Mouse (Mus musculus): ENCODE data around the gene Plk5.
"Not testable (repeated sequence)": the region's sequence is repeated elsewhere in the genome, so short reads cannot be mapped to it uniquely, and the experiment has no call there.

The Plk5 gene

DNA sequence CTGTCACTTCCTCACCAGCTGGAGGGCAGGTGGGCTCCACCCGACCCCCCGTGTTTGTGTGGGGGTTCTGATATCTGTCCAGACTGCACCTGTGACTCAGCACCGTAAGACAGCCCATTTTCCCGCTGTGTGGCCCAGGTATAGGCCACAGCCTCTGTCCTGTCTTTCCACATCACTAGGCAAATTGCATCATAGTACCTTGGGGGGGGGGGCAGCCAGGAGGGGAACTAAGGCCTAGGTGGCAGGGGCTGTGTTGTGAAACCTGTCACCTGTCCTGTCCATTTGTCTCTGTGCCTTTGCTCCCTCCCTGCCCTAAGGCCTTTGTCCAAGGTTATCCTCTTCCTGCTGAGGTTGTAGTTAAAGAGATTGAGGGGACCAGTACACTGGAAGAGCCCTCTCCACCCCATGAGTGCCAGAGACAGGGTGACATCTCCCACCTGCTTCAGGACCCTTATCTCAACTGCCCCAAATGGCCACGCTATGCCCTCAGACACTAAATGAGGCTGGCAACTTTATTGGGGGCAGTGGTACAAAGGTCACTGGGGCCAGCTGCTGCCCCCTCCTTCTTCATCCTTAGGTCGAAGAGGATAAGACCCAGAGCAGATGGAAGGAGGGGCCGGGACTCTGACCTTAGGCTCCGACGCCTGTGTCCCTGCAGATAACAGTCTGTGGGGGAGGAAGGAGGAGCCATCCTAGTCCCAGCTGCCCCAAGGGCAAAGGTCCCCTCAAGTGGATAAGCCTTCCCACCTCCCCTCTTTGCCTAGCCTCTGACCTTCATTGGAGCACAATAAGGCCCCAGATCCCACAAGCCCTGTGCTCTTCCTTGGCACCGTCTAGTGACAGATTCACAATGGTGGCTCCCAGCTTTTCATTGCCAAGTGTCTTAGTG, 24.4 kb upstream of the Plk5 start:
- no peak for DNase-seq (ENCODE audit: low spot score)

DNA sequence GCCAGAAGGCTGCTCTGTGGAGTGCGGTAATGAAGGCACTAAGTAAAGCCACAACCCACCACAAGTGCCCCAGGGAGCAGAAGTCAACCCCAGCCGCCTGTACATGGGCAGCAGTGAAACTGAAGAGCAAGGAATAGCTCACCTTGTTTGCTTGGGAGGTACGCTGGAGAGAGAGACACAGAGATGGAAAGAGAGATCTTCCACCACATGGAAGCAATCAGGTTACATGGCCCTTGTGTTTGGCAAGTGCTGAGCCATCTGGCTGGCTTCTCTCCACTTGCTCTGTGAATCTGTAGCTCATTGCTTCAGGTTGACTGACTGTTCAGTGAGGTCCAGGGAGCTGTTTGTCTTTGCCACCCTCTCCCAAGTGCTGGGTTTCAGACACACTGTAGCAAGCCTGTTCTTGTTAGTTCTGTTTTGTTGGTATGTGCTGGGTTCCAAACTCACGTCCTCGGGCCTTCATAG, 23.7 kb upstream of the Plk5 start:
- no peak for DNase-seq (ENCODE audit: low spot score)

DNA sequence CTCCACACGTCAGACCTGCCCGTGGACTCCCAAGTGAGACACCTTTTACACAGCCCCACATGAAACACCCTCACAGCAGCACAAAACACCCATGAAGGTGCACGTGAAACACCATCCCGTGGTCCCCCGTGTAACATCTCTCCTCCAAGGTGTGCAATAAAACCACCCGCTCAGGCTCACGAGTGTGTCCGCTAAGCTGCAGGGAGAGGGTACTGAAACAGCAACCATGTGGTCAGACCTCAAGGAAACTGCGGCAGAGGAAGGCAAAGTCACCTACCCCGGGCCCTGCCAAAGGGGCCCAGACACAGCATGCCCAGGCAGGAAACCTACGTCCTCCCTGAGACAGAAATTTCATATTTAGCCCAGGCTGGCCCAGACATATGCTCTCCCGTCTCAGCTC, 20.0 kb upstream of the Plk5 start:
- no peak for DNase-seq (ENCODE audit: low spot score)

DNA sequence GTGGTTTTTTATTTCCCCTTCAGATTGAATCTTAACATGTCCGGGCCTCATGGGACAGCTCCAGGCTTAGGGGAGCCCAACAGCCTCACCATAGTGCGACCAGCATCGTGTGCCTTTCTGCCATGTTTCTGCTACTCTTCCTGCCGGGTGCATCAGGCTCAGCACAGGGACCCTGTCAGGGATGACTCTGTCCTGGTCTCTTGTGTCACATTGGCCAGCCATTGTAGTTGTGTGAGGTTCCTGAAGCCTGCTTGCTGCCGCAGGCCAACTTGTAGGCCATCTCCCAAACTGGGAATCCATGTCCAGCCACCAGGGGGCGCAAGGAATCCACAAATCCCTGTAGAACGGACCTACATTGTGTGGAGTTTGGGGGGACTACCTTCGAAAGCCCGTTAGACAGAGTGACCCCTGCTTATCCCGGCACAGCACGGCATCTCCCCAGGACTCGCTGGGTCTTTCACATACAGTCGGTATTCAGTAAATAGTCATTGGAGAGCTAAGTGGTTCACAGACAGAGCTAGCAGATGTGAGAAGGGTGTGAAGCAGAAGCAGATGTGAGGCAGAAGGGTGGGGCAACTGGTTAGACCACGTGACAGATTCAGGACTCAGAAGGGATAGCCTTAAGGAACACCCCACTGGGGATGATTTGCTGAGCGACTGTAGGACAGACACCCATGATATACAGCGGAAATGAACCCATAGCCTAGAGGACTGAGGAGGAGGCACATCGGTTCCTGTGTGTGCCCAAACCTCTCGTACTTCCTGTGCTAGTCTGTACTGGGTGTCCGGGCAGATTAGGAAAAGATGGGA, 16.1 kb upstream of the Plk5 start:
- DNase-seq (ENCODE audit: low spot score) = peak; percentile 74

DNA sequence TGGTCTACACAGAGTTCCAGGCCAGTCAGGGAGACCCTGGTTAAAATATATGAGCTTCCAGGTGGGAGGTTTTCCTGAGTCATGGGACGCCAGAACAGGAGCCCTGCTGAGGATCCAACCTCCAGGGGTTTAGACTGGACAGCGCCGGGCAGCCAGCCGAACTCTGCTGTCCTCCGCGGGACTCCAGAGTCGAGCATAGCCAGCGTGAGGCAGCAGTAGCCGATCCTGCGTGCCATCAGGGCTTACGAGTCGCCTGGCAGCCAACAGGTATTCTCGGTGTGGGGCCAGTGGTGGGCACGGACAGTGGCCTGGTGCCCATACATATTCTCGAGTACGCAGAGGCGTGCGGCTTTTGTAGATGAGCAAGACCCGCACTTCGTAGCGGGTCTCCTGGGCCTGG, 15.2 kb upstream of the Plk5 start:
- no peak for DNase-seq (ENCODE audit: low spot score)

DNA sequence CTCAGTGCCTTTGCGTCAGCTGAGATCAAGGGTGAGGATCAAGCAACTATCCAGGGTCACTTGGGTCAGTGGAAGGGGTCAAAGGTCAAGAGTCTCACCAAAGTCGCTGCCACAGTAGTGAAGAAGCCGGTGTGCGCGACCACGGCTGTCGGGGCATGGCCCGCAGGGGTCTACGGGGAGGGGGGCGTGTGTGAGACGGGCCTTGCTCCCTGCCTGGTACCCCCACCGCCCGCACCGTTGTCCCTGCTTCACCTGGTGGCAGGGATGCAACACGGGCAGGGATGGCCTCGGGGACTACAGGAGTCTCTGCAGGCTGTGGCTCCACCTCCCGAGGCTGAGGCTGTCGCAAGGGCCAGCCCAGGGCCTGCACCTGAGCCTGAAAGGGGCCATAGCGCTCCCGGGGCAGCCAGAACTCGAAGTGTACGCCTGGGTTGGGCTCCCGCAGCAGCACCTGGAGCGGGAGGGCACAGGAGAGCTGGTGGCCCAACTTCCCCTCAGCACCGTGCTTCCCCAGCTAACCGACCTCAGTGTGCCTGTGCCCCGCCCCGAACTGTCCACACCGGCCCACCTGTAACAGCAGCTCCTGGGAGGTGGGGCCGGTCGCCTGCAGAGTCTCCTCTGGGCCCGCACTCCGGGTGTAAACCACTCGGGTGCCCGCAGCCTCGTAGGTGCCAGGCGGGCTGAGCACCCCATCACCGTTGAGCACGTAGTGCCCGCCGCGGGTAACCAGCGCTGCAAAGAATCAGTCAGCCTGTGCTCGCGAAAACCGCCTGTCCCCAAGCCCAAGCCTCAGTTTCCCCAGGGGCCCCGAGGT, 14.6 kb upstream of the Plk5 start:
- DNase-seq (ENCODE audit: low spot score) = no peak

DNA sequence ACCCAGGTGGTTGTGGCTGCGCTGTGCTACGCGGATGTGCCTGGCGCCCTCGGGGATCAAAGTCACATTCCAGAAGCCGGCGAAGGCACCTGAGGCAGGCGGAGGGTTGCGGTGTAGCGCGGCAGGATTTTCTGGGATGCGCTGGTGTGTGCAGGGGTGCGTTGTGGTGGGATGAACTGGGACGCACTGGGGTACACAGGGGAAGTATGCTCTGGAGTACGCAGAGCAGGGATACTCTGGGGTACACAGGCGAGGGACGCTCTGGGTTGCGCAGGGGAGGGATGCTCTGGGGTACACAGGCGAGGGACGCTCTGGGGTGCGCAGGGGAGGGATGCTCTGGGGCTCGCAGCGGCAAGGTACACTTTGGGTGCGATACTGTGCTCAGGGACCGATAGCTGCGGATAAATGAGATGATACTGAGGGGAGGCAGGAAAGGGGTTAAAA, 13.9 kb upstream of the Plk5 start:
- no peak for DNase-seq (ENCODE audit: low spot score)

DNA sequence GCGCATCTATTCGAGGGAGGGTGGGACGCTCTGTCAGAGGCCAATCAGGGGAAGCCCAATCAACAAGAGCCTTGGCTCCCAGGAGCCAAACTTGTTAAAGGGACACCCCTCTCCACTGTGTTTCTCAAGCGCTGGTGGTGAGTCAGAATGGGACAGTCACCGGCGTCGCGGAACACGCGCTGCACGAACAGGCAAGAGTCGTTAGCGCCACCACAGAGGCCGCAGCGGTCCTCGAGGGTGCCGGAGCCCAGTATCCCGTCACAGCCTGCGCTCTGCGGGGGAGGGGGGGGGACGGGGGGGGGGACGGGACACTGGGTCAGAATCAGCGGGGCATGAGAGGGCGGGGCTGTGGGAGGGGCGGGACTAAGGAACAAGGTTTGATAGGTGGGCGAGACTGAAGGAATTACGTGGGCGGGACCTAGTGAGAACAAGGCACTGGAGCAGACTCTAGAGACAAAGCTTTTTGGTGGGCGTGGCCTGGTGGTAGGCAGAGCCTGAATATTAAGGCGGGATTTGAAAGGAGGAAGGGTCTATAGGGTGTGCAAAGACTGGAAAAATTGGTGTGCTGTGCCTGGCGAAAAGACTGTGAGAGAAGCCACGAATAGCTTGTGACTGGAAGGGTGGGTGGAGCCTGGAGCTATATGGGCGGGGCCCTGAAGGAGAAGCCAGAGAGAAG, 13.4 kb upstream of the Plk5 start:
- DNase-seq (ENCODE audit: low spot score) = no peak

DNA sequence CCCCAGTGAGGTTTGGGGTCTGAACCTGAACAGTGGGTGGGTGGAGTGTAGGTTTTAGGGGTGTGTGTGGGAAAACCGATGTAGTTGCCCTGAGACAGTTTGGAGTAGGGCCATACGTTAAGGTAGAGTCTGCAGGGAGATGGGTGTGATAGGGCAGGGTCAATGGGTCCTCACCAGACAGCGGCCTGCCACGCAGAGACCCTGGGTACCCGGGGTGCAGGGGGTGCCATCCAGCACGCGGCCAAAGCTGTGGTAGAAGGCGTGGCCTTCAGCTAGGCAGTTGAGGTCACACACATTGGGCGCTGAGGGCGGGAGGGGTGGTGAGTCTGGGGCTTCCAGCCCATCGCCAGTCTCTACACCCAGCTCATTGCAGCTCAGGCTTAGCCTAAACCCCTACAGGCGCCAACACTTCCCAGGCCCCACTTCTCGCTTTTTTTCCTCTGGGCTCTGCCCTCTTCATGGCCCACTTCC, 12.8 kb upstream of the Plk5 start:
- DNase-seq (ENCODE audit: low spot score) = no peak

DNA sequence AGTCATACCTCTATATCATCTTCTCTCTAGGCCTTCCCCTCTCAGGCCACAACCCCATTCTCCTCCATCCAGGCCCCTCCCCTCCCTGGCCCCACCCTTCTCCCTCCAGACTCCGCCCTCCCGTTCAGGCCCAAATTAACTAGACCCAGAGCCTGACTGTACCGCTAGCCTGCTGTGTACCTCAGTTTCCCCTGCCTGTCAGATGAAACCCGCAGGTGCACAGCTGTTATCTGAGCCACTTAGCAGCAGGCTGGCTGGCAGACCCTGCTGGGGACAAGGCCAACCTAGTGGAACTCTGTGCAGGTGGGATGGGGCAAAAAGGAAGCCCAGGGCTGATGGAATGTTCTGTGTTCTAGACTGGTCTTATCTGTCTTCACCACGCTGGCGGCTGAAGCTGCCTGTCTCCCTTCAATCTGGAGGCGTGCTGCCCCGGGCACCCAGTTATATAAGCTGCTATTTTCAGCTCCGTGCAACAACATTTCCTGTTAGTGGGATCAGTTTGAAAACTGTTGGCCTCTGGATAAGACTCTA, 12.1 kb upstream of the Plk5 start:
- DNase-seq (ENCODE audit: low spot score) = no peak

DNA sequence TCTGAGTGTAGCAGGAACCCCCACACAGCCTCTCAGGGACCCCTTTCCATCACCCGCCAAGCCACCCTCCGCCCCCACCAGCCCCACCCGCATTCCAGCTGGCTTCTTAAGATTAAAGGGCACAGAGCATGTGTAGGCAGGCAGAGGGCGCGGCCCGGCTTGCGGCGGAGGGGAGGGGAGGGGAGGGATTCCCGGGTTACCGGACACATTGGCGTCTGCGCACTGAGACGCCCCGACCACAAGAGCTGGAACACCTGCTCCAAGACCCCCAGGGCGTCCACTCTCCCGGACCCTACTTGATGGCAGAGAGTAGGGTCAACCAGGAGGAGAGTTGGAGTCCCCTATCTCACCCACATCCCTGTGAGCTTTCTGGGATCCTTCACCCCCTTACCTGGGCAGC, 11.1 kb upstream of the Plk5 start:
- no peak for DNase-seq (ENCODE audit: low spot score)

DNA sequence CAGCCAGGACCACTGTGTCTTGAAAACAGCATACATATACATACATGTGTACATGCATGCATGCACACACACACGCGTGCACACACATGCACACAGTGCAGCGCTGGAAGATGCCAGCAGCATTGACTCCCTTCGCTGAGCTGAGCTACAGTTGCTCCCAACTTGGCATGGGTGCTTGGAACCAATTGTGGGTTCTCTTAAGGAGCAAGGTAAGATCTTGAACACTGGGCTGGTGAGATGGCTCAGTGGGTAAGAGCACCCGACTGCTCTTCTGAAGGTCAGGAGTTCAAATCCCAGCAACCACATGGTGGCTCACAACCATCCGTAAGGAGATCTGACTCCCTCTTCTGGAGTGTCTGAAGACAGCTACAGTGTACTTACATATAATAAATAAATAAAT, 10.3 kb upstream of the Plk5 start:
- not testable (repeated sequence) for DNase-seq (ENCODE audit: low spot score)

DNA sequence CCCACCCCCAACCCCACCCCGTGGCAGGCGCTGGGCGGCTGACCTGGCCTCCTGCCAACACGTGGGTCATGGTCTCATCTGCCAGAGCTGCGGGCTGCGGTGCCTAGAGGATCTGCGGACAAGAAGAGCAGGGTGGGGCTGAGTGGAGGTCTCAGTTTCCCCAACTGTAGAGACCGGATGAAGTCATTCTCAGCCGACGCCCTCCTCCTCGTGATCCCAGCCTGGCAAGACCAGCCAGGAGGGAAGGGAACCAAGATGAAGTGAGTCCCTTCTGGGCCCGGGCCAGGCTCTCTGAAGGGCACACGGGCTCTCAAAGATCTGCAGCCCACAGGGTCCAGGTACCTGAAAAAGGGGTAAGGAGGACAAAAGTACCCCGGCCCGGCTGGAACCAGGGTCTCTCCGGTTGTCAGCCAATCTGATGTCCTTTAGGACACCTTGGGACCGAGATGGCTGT, 8.7 kb upstream of the Plk5 start:
- DNase-seq (ENCODE audit: low spot score) = no peak

DNA sequence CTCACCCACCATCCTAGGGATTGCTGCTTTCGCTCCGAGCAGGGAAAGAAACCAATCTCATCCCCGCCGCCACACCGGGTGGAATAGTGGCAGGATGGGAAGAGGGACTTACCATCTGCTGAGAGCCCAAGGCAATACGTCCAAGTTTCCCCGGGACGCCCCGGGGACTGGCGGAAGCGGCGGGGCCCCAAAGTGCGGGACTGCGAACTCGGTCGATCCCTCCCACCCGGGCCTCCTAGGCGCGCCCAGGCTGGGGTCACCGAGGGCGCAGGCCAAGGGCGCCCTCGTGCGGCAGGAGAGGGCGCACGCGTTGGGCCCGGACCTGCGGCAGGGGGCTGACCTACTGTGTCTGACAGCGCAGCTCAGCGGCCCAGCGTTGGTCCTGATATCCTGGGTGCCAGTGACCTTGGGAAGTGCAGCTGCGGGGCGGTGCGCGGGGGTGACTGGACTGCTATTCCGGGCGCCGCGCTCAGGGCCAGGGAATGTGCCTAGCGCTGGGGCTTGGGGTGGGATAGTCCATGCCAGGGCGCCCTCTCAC, 7.9 kb upstream of the Plk5 start, which contains the start of gene Adamtsl5:
Gene Adamtsl5 (minus strand): TSS at position 169 of the 538 bp plus-strand sequence.
- no peak for DNase-seq (ENCODE audit: low spot score)

DNA sequence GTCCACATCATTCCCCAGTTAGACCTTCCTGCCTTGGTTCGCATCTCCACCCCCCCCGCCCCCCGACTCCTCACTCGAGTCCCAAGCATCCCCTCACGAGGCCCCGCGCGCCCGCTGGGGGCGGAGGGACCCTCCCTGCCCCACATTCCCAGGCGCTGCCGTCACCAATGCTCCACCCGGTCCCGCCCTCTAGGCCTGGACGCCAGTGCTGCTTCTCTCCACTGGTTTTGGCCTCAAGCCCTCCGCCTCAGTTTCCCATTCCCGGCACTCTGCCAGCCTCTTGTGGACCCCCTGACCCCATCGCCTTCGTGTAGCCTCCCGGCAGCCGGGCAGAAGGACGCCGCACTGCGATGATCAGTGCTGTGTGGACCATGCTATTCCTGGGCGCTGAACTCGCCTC, 7.3 kb upstream of the Plk5 start:
- DNase-seq (ENCODE audit: low spot score) = no peak

DNA sequence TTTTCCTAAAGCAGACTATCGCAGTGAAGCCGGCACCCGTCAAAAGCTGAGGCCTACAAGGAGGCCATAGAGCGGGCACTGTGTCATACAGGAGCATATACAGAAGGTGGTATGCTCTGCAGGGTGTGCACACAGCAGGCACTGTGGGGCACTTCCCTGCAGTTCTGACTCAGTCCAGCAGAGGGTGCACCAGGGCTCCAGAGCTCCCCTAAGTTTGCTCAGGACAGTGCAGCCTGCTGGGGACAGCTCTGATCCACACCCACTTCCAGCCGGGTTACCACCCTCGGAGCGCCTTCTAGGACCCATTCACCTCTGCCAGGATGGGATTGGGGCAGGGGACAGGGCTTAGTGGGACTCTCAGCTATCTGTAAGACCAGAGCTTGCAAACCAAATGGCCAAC, 6.0 kb upstream of the Plk5 start:
- peak; percentile 82 for DNase-seq (ENCODE audit: low spot score)

DNA sequence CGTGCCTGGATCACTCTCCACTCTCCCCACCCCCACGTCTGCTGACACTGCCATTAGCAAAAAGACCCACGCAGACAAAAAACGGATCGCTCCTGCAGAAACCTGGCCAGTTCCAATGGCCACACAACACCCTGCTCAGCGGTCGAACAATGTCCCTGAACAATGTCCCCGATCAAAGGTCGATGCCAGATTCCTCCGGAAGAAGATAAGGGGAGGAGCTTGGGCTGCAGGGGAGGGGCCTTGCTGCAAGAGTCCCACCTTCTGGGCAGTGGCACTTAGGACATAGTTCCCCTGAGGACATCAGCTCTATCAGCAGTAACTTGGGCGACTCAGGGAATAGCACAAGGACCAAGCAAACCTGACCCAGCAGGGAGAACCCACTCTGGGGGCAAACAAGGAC, 4.4 kb upstream of the Plk5 start:
- DNase-seq (ENCODE audit: low spot score) = no peak

DNA sequence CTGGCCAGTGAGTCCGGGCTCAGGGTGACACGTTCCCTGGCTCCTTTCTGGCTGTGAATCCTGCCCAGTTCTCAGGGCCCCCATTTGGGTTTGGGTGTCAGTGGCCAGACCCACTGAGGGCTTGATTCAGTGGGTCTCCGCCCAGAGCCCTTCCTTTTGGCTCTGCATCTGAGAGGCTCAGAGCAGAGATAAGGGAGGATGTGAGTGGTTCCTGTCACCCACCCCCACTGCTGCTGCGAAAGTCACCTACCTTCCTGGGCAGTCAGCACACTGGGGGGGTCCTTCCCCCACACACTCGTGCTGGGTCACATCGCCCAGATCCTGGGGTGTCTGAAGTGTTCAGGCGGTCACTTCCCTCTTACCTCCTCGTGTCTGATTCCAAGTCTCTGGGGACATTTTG, 3.5 kb upstream of the Plk5 start:
- no peak for DNase-seq (ENCODE audit: low spot score)

DNA sequence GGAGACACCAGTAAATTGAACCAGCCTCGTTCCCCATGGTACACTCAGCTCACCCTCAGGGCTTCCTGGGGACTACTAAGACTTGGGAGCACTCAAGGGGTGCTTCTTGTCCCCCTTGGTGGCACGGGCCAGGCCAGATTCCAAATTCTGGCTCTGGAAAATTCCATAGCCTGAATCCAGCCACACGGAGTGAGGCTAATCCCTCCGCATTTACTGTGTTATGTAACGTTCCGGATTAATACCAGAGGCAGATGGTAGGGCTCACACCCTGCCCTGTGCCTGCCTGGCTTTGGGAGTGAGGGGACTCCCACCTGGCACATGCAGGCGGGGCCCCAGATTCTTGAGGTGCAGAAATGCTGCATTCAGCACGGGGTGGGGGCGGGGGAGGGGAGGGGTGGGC, 828 bp upstream of the Plk5 start:
- DNase-seq (ENCODE audit: low spot score) = no peak

DNA sequence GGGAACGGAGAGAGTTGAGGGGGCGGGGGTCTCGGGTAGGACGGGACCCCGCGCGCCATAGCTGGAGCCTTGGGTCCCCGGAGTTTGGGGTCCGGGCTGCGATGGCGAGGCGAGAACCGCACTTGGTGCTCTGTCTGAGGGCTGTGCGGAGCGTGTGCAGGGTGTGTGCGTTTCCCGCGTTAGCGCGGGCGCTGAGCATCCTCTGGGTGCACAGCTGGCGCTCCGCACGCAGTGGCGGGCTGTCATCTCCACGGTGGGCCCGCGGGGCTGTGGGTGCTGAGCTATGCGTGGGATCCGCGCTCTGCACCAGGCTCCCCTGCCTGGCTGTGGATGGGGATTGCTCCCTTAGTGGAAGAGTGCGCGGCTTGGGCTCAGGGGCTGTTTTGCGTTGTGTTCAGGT, 478 bp downstream of the Plk5 start:
- DNase-seq (ENCODE audit: low spot score) = no peak

DNA sequence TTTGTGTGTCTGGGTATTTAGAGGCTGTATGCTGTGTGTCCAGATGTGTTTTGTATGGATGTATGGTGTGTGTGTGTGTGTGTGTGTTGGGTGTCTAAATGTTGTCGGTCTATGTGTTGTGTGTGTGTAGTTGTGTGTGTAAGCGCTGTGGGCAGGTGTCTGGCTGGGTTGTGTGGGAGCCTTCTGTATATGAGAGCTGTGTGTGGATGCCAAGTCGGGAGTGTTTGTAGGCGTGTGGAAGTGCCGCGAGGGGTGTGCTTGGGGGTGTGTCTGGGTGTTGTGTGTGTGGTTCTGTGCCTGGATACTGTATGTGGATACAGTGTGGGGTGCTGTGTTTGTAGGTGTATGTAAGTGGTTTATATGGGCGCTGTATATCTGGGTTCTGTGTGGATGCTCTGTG, 1.1 kb downstream of the Plk5 start:
- no peak for DNase-seq (ENCODE audit: low spot score)

Data from ovary, postnatal 10 days (tissue).